8 mouse cellular contexts compared by ENCODE assay signal in genomic region chr12:26413961-26414411, GRCm38 (mm10). TPM values are rescaled to one million over a fixed set of nuclear protein-coding genes. Genes with fewer than 3 reads are reported as not detected.
DNase-seq lines count a peak whose midpoint lies in the region; ATAC-seq and TF ChIP-seq lines count a peak whose summit lies in the region.

No protein-coding gene starts in this region.

- H3K27ac ChIP-seq in gastrocnemius, adult 2 months = peak overlapping the region; percentile 90
- peak overlapping the region; percentile 85; the same call in 1 of the 2 replicates for H3K27ac ChIP-seq in hindbrain, embryonic 12.5 days
- H3K27ac ChIP-seq in liver, embryonic 15.5 days (replicated peaks) = no peak overlapping the region
- H3K27ac ChIP-seq in stomach, postnatal 0 days (replicated peaks) = no peak overlapping the region

- peak overlapping the region; percentile 97 for H3K4me3 ChIP-seq in gastrocnemius, adult 2 months
- peak overlapping the region; percentile 95 for H3K4me3 ChIP-seq in hindbrain, embryonic 12.5 days
- H3K4me3 ChIP-seq in liver, embryonic 15.5 days (replicated peaks) = peak overlapping the region; percentile 68
- peak overlapping the region; percentile 94 for H3K4me3 ChIP-seq in stomach, postnatal 0 days (ENCODE audit: low read depth, low read length)

- H3K9me3 ChIP-seq in hindbrain, embryonic 12.5 days (replicated peaks) = no peaks in the 10 kb centered on the region
- H3K9me3 ChIP-seq in liver, embryonic 15.5 days (replicated peaks) = no peaks in the 10 kb centered on the region
- no peaks in the 10 kb centered on the region for H3K9me3 ChIP-seq in stomach, postnatal 0 days (ENCODE audit: control insufficient read depth, low read length)

- intact Hi-C loops in gastrocnemius, adult 2 months (cut with DNase I) = loop anchor here (2.0 to 5.0 kb wide), 2 partner anchors 82 to 99 kb away; no protein-coding TSS in a partner anchor
- intact Hi-C loops in gastrocnemius, postnatal 36 days (cut with DNase I) = loop anchor here (2.0 kb wide), 1 partner anchor 99 kb away; no protein-coding TSS in a partner anchor
- intact Hi-C loops in left cerebral cortex, postnatal 4 days (cut with DNase I) = no loop called here

- WGBS in hindbrain, embryonic 12.5 days = 5% methylated on average over 8 of the region's 8 CpGs
- 39% methylated on average over 8 of the region's 8 CpGs for WGBS in liver, embryonic 15.5 days (ENCODE audit: insufficient replicate concordance)
- WGBS in stomach, postnatal 0 days = 34% methylated on average over 8 of the region's 8 CpGs

- peak overlapping the region; percentile 97 for H3K9ac ChIP-seq in hindbrain, embryonic 12.5 days
- no peak overlapping the region for H3K9ac ChIP-seq in liver, embryonic 15.5 days
- H3K9ac ChIP-seq in stomach, postnatal 0 days (ENCODE audit: low read length) = no peak overlapping the region

- TF ChIP-seq EP300 in stomach, postnatal 0 days (optimal IDR thresholded peaks at IDR 0.05) = no peak

- H3K4me2 ChIP-seq in hindbrain, embryonic 12.5 days (replicated peaks) = peak overlapping the region; percentile 82
- peak overlapping the region; percentile 84 for H3K4me2 ChIP-seq in liver, embryonic 15.5 days
- H3K4me2 ChIP-seq in stomach, postnatal 0 days (replicated peaks; ENCODE audit: low read depth) = peak overlapping the region; percentile 87

- H3K4me1 ChIP-seq in hindbrain, embryonic 12.5 days = peaks cover 46% of the 10 kb centered on the region
- H3K4me1 ChIP-seq in liver, embryonic 15.5 days (replicated peaks) = 0 out of 2 replicates have a peak, but pooled peaks cover 7% of the 10 kb centered on the region
- H3K4me1 ChIP-seq in stomach, postnatal 0 days (replicated peaks; ENCODE audit: control insufficient read depth, insufficient read depth) = 0 out of 2 replicates have a peak, but pooled peaks cover 3% of the 10 kb centered on the region

- H3K36me3 ChIP-seq in hindbrain, embryonic 12.5 days = no peaks in the 10 kb centered on the region
- no peaks in the 10 kb centered on the region for H3K36me3 ChIP-seq in liver, embryonic 15.5 days (replicated peaks)
- H3K36me3 ChIP-seq in stomach, postnatal 0 days (ENCODE audit: control insufficient read depth, insufficient read depth, low read length) = no peaks in the 10 kb centered on the region

- H3K27me3 ChIP-seq in hindbrain, embryonic 12.5 days = no peaks in the 10 kb centered on the region
- H3K27me3 ChIP-seq in liver, embryonic 15.5 days = peaks cover 35% of the 10 kb centered on the region
- no peaks in the 10 kb centered on the region for H3K27me3 ChIP-seq in stomach, postnatal 0 days (ENCODE audit: control insufficient read depth, insufficient read depth, low read length)

- TF ChIP-seq CTCF in gastrocnemius, adult 2 months (IDR thresholded peaks at IDR 0.05) = no peak
- no peak for TF ChIP-seq CTCF in stomach, postnatal 0 days (IDR thresholded peaks at IDR 0.05; ENCODE audit: low read depth)

- no peak for DNase-seq in gastrocnemius, adult 2 months
- no peak for DNase-seq in gastrocnemius, postnatal 36 days
- peak; percentile 65 for DNase-seq in embryo, embryonic 9.5 days (ENCODE audit: extremely low spot score)
- DNase-seq in stomach, postnatal 0 days (ENCODE audit: low spot score) = no peak
- DNase-seq in left cerebral cortex, postnatal 4 days = no peak
- DNase-seq in thymus, postnatal 0 days (ENCODE audit: low spot score) = no peak

- ATAC-seq in hindbrain, embryonic 12.5 days (ENCODE audit: low FRiP score) = no peak; the same call in none of the 2 replicates
- ATAC-seq in liver, embryonic 15.5 days (ENCODE audit: insufficient read depth) = no peak
- no peak for ATAC-seq in stomach, postnatal 0 days (ENCODE audit: low FRiP score, low TSS enrichment)

RNA-seq across cellular contexts. Expression of gene Rnf144a, which starts 1.1 kb away (rescaled TPM):
- 1 to 10 TPM; 3.3 to 4.6 TPM for total RNA-seq in gastrocnemius, adult 2 months (2021)
- total RNA-seq in gastrocnemius, postnatal 36 days (2021) = 1 to 10 TPM; 5.2 to 6.6 TPM
- polyA plus RNA-seq in hindbrain, embryonic 12.5 days (2016; fragmentation: Nextera tagmentation; extraction: Ambion mirVana) = 40.0 and 43.2 TPM in 2 replicates
- polyA plus RNA-seq in liver, embryonic 15.5 days (2015; fragmentation: Nextera tagmentation; extraction: Ambion mirVana) = 2.6 and 3.6 TPM in 2 replicates
- polyA plus RNA-seq in stomach, postnatal 0 days (2015; fragmentation: Nextera tagmentation; extraction: Ambion mirVana) = 5.0 and 5.9 TPM in 2 replicates
- 10 to 100 TPM; 41.8 to 45.4 TPM for total RNA-seq in left cerebral cortex, postnatal 4 days (2021)
- polyA plus RNA-seq in thymus, postnatal 0 days (2015; fragmentation: Nextera tagmentation; extraction: Ambion mirVana) = 6.6 and 11.0 TPM in 2 replicates

RNA-seq across cellular contexts. Expression of gene Rsad2, which starts 42.3 kb away (rescaled TPM):
- total RNA-seq in gastrocnemius, adult 2 months (2021) = under 1 TPM; 0.46 to 0.53 TPM
- 1 to 10 TPM in 1 of 2 experiments, under 1 TPM in 1; 0.48 to 1.7 TPM for total RNA-seq in gastrocnemius, postnatal 36 days (2021)
- polyA plus RNA-seq in hindbrain, embryonic 12.5 days (2016; fragmentation: Nextera tagmentation; extraction: Ambion mirVana) = 0.60 and 0.70 TPM in 2 replicates
- polyA plus RNA-seq in liver, embryonic 15.5 days (2015; fragmentation: Nextera tagmentation; extraction: Ambion mirVana) = 9.2 and 9.6 TPM in 2 replicates
- 0.89 and 1.2 TPM in 2 replicates for polyA plus RNA-seq in stomach, postnatal 0 days (2015; fragmentation: Nextera tagmentation; extraction: Ambion mirVana)
- under 1 TPM; 0.14 to 0.26 TPM for total RNA-seq in left cerebral cortex, postnatal 4 days (2021)
- polyA plus RNA-seq in thymus, postnatal 0 days (2015; fragmentation: Nextera tagmentation; extraction: Ambion mirVana) = 5.1 and 6.5 TPM in 2 replicates

RNA-seq across cellular contexts. Expression of gene Cmpk2, which starts 55.0 kb away (rescaled TPM):
- 1 to 10 TPM in 1 of 2 experiments, under 1 TPM in 1; 0.97 to 1.8 TPM for total RNA-seq in gastrocnemius, adult 2 months (2021)
- total RNA-seq in gastrocnemius, postnatal 36 days (2021) = 1 to 10 TPM; 1.7 to 2.1 TPM
- polyA plus RNA-seq in hindbrain, embryonic 12.5 days (2016; fragmentation: Nextera tagmentation; extraction: Ambion mirVana) = 7.6 and 8.8 TPM in 2 replicates
- 9.6 and 10.6 TPM in 2 replicates for polyA plus RNA-seq in liver, embryonic 15.5 days (2015; fragmentation: Nextera tagmentation; extraction: Ambion mirVana)
- 2.9 and 4.3 TPM in 2 replicates for polyA plus RNA-seq in stomach, postnatal 0 days (2015; fragmentation: Nextera tagmentation; extraction: Ambion mirVana)
- 10 to 100 TPM; 16.8 to 18.1 TPM for total RNA-seq in left cerebral cortex, postnatal 4 days (2021)
- polyA plus RNA-seq in thymus, postnatal 0 days (2015; fragmentation: Nextera tagmentation; extraction: Ambion mirVana) = 6.1 and 6.8 TPM in 2 replicates

Comparison
In these comparisons a context has a peak if more than half of its experiments do, and no peak if none do; other contexts are left out.
1. H3K27ac ChIP-seq: peak in gastrocnemius, adult 2 months (single experiment) and hindbrain, embryonic 12.5 days (single experiment); none in liver, embryonic 15.5 days (single experiment) and stomach, postnatal 0 days (single experiment).
2. Peak in every context shown above with its lines, with median percentiles within 50 percentile points of each other: H3K4me3 ChIP-seq and H3K4me2 ChIP-seq.